Mouse (Mus musculus): ENCODE results near the gene Tfcp2l1. TPM values are rescaled to one million over a fixed set of nuclear protein-coding genes. Genes with fewer than 3 reads are reported as not detected.

Tfcp2l1 gene
- polyA plus RNA-seq, 1 experiment from 2014 or later: 0.90 TPM

DNA sequence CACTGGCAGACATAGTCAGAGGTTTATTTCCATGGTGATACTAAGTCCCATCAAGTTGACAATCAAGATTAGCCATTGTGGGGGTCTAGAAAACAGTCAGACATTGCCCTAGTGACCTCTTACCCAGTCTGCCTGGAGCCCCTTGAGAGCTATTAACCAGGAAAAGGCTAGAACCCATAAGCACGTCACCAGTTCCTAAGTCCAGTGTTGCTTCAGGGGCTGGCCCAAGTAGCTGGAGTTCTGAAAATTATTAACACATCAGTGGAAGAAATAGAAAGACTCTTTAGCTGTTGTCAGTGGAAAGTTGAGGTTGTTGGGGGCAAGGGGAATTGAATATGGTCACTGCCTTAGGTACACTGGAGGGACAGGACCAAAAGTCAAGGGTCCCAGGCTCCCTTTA lies 54.2 kb downstream of the Tfcp2l1 start:
- Histone ChIP-seq H3K27me3 (ENCODE audit: control insufficient read depth, insufficient read depth, low read depth, low read length) (no peaks in the 10 kb centered on the region), H3K9ac (ENCODE audit: low read length) (no peak overlapping the region), H3K9me3 (ENCODE audit: control insufficient read depth, low read length) (no peaks in the 10 kb centered on the region), H3K4me2 (ENCODE audit: low read depth, low read length) (no peak overlapping the region), H3K4me1 (replicated peaks; ENCODE audit: control insufficient read depth, insufficient read depth, low read length) (no peaks in the 10 kb centered on the region), H3K36me3 (ENCODE audit: control insufficient read depth, insufficient read depth, low read length) (no peaks in the 10 kb centered on the region), H3K27ac (ENCODE audit: low read length) (no peak overlapping the region), H3K4me3 (ENCODE audit: low read length) (no peak overlapping the region)
- ATAC-seq (ENCODE audit: low read depth): no peak
- WGBS: 60% methylated on average over 1 of the region's 1 CpGs

- ATAC-seq (ENCODE audit: low read depth): no peak
- 77% methylated on average over 4 of the region's 4 CpGs for WGBS
Observed at GRCm38 (mm10) chr1:118683686-118684085, 55.9 kb downstream of the Tfcp2l1 start.

GRCm38 (mm10) chr1:118687726-118688125 lies 60.0 kb downstream of the Tfcp2l1 start:
- WGBS: 80% methylated on average over 10 of the region's 10 CpGs
- Histone ChIP-seq H3K27me3 (ENCODE audit: control insufficient read depth, insufficient read depth, low read depth, low read length) (no peaks in the 10 kb centered on the region), H3K4me3 (ENCODE audit: low read length) (no peak overlapping the region), H3K9ac (ENCODE audit: low read length) (no peak overlapping the region), H3K4me1 (replicated peaks; ENCODE audit: control insufficient read depth, insufficient read depth, low read length) (no peaks in the 10 kb centered on the region; the same call in 1 of the 2 replicates), H3K27ac (ENCODE audit: low read length) (no peak overlapping the region), H3K36me3 (ENCODE audit: control insufficient read depth, insufficient read depth, low read length) (no peaks in the 10 kb centered on the region), H3K4me2 (ENCODE audit: low read depth, low read length) (no peak overlapping the region), H3K9me3 (ENCODE audit: control insufficient read depth, low read length) (no peaks in the 10 kb centered on the region)
- ATAC-seq (ENCODE audit: low read depth): no peak

More at GRCm38 (mm10) chr1:118683686-118684085, 55.9 kb downstream of the Tfcp2l1 start:
- no peaks in the 10 kb centered on the region for H3K9me3 ChIP-seq (ENCODE audit: control insufficient read depth, low read length)
- H3K4me3 ChIP-seq (ENCODE audit: low read length): no peak overlapping the region
- H3K36me3 ChIP-seq (ENCODE audit: control insufficient read depth, insufficient read depth, low read length): no peaks in the 10 kb centered on the region
- H3K27ac ChIP-seq (ENCODE audit: low read length): no peak overlapping the region
- H3K27me3 ChIP-seq (ENCODE audit: control insufficient read depth, insufficient read depth, low read depth, low read length): no peaks in the 10 kb centered on the region
- H3K4me2 ChIP-seq (ENCODE audit: low read depth, low read length): no peak overlapping the region
- no peaks in the 10 kb centered on the region for H3K4me1 ChIP-seq (replicated peaks; ENCODE audit: control insufficient read depth, insufficient read depth, low read length)
- H3K9ac ChIP-seq (ENCODE audit: low read length): no peak overlapping the region

DNA sequence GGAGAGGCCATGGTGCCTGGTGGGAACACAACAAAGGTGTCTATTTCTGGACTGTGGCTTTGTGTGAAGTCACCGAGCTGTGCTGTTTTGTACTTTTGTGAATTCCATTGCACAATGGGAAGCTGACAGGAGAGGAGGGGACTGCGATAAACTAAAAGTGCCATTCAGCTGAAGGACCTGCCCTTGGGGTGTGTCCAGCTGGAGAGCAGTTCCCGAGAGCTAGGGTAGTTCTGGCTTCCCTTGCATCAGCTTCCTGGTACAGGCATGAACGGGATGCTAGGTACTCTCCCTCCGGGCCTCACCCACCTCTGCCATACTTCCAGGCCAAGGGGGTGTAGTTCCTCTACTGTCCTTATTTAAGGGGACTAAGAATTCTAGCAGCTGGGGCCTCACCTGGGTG lies 62.1 kb downstream of the Tfcp2l1 start:
- Histone ChIP-seq H3K4me2 (ENCODE audit: low read depth, low read length) (no peak overlapping the region), H3K9me3 (ENCODE audit: control insufficient read depth, low read length) (no peaks in the 10 kb centered on the region), H3K27ac (ENCODE audit: low read length) (no peak overlapping the region), H3K27me3 (ENCODE audit: control insufficient read depth, insufficient read depth, low read depth, low read length) (no peaks in the 10 kb centered on the region), H3K9ac (ENCODE audit: low read length) (no peak overlapping the region), H3K4me3 (ENCODE audit: low read length) (no peak overlapping the region), H3K36me3 (ENCODE audit: control insufficient read depth, insufficient read depth, low read length) (no peaks in the 10 kb centered on the region), H3K4me1 (replicated peaks; ENCODE audit: control insufficient read depth, insufficient read depth, low read length) (no peaks in the 10 kb centered on the region; the same call in 1 of the 2 replicates)
- WGBS: 40% methylated on average over 5 of the region's 5 CpGs
- ATAC-seq (ENCODE audit: low read depth): peak; percentile 92

DNA sequence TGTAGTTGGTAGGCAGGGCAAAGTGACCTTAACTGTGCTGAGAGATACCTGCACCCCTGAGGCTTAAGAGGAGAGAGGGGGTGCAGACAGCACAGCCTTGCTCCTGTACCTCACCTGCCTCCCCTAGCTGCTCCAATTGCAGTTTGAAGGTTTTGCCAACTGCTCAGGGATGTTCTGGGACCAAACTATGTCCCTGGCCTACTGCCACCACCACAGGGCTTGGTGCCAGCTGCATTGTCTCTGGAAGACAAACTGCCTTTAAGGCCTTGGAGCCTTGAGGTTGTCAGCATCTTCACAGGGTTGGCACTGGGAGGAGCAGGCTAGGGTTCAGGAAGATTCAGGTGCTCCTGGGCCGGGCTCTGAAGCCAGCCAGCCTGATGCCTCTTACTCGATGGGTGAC lies 66.7 kb downstream of the Tfcp2l1 start:
- H3K36me3 ChIP-seq (ENCODE audit: control insufficient read depth, insufficient read depth, low read length): no peaks in the 10 kb centered on the region
- H3K9ac ChIP-seq (ENCODE audit: low read length): no peak overlapping the region
- no peaks in the 10 kb centered on the region for H3K27me3 ChIP-seq (ENCODE audit: control insufficient read depth, insufficient read depth, low read depth, low read length)
- no peak overlapping the region for H3K27ac ChIP-seq (ENCODE audit: low read length)
- no peak for ATAC-seq (ENCODE audit: low read depth)
- no peak overlapping the region for H3K4me3 ChIP-seq (ENCODE audit: low read length)
- H3K4me2 ChIP-seq (ENCODE audit: low read depth, low read length): no peak overlapping the region
- no peaks in the 10 kb centered on the region for H3K9me3 ChIP-seq (ENCODE audit: control insufficient read depth, low read length)
- 63% methylated on average over 2 of the region's 2 CpGs for WGBS
- H3K4me1 ChIP-seq (replicated peaks; ENCODE audit: control insufficient read depth, insufficient read depth, low read length): peaks cover 4% of the 10 kb centered on the region; the same call in 1 of the 2 replicates

DNA sequence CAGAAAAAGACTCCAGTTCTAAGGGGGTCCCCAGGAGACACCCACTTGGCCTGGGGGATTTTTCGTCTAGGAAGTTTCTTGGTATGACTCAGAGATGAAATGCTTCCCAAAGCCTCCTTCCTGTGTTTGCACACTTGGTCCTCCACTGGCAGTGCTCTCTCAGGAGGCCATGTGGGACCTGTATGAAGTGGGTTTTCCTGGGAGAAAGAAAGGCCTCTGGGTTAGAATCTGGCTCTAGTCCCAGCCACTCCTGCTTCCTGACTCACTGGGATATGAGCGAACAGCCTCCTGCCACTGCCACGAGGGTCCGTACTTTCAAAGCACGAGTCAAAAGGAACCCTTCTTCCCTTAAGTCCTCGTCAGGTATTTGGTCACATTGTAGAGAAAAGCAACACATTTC lies 70.2 kb downstream of the Tfcp2l1 start:
- no peak overlapping the region for H3K9ac ChIP-seq (ENCODE audit: low read length)
- H3K27ac ChIP-seq (ENCODE audit: low read length): no peak overlapping the region
- H3K36me3 ChIP-seq (ENCODE audit: control insufficient read depth, insufficient read depth, low read length): no peaks in the 10 kb centered on the region
- no peaks in the 10 kb centered on the region for H3K9me3 ChIP-seq (ENCODE audit: control insufficient read depth, low read length)
- 46% methylated on average over 6 of the region's 6 CpGs for WGBS
- H3K4me3 ChIP-seq (ENCODE audit: low read length): no peak overlapping the region
- H3K27me3 ChIP-seq (ENCODE audit: control insufficient read depth, insufficient read depth, low read depth, low read length): no peaks in the 10 kb centered on the region
- peaks cover 4% of the 10 kb centered on the region; the same call in 1 of the 2 replicates for H3K4me1 ChIP-seq (replicated peaks; ENCODE audit: control insufficient read depth, insufficient read depth, low read length)
- ATAC-seq (ENCODE audit: low read depth): peak; percentile 76
- H3K4me2 ChIP-seq (ENCODE audit: low read depth, low read length): no peak overlapping the region

DNA sequence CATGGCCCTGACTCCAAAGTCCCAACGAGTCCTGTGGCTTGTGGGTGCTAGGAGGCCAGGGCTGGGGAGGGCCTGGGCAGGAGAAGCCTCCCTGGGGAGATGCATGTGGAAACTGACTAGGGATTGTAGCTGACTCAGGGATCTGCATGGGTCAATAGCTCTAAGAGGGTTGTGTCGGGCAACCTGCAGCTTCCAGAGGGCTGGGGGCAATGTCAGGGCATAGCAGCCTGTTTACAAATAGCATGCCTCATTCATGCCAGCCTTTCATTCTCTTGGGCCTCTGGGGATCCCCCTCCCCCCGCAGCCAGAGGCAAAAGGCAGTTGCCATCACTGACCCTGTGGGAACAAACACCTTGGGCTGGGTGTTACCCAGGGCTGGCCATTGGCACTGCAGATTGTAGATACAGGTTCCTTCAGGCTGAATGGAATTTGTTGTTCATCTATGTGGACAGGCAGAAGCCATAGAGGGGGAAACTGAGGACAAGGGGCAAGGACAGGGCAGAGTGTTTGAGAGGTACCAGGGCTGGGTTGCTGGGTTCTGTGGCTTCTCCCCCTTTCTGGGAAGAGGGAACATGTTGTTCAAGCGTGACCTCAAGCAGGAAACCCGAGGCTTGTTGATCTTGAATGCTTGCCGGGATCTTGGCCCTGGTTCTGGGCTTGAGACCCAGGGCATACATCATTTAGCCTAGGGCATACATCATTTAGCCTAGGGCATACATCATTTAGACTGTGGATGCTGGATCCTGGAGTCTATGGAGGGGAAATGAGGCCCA lies 71.6 kb downstream of the Tfcp2l1 start:
- no peaks in the 10 kb centered on the region for H3K36me3 ChIP-seq (ENCODE audit: control insufficient read depth, insufficient read depth, low read length)
- no peak overlapping the region for H3K9ac ChIP-seq (ENCODE audit: low read length)
- H3K4me3 ChIP-seq (ENCODE audit: low read length): no peak overlapping the region
- 46% methylated on average over 6 of the region's 6 CpGs for WGBS
- peaks cover 4% of the 10 kb centered on the region; the same call in 1 of the 2 replicates for H3K4me1 ChIP-seq (replicated peaks; ENCODE audit: control insufficient read depth, insufficient read depth, low read length)
- no peak for ATAC-seq (ENCODE audit: low read depth)
- H3K27ac ChIP-seq (ENCODE audit: low read length): no peak overlapping the region
- H3K4me2 ChIP-seq (ENCODE audit: low read depth, low read length): no peak overlapping the region
- no peaks in the 10 kb centered on the region for H3K27me3 ChIP-seq (ENCODE audit: control insufficient read depth, insufficient read depth, low read depth, low read length)
- H3K9me3 ChIP-seq (ENCODE audit: control insufficient read depth, low read length): no peaks in the 10 kb centered on the region

GRCm38 (mm10) chr1:118699961-118700360 lies 72.2 kb downstream of the Tfcp2l1 start:
- 64% methylated on average over 1 of the region's 1 CpGs for WGBS
- H3K9me3 ChIP-seq (ENCODE audit: control insufficient read depth, low read length): no peaks in the 10 kb centered on the region
- H3K4me3 ChIP-seq (ENCODE audit: low read length): no peak overlapping the region
- no peak overlapping the region for H3K27ac ChIP-seq (ENCODE audit: low read length)
- no peak for ATAC-seq (ENCODE audit: low read depth)
- H3K27me3 ChIP-seq (ENCODE audit: control insufficient read depth, insufficient read depth, low read depth, low read length): no peaks in the 10 kb centered on the region
- no peaks in the 10 kb centered on the region for H3K36me3 ChIP-seq (ENCODE audit: control insufficient read depth, insufficient read depth, low read length)
- H3K9ac ChIP-seq (ENCODE audit: low read length): no peak overlapping the region
- H3K4me1 ChIP-seq (replicated peaks; ENCODE audit: control insufficient read depth, insufficient read depth, low read length): peaks cover 4% of the 10 kb centered on the region; the same call in 1 of the 2 replicates
- H3K4me2 ChIP-seq (ENCODE audit: low read depth, low read length): no peak overlapping the region

GRCm38 (mm10) chr1:118711606-118712005 lies 83.9 kb downstream of the Tfcp2l1 start:
- H3K27ac ChIP-seq (ENCODE audit: low read length): no peak overlapping the region
- H3K4me1 ChIP-seq (replicated peaks; ENCODE audit: control insufficient read depth, insufficient read depth, low read length): no peaks in the 10 kb centered on the region
- H3K4me2 ChIP-seq (ENCODE audit: low read depth, low read length): no peak overlapping the region
- 53% methylated on average over 4 of the region's 4 CpGs for WGBS
- no peak overlapping the region for H3K4me3 ChIP-seq (ENCODE audit: low read length)
- H3K9me3 ChIP-seq (ENCODE audit: control insufficient read depth, low read length): peaks cover 3% of the 10 kb centered on the region; the same call in 1 of the 2 replicates
- no peaks in the 10 kb centered on the region for H3K36me3 ChIP-seq (ENCODE audit: control insufficient read depth, insufficient read depth, low read length)
- H3K9ac ChIP-seq (ENCODE audit: low read length): no peak overlapping the region
- H3K27me3 ChIP-seq (ENCODE audit: control insufficient read depth, insufficient read depth, low read depth, low read length): no peaks in the 10 kb centered on the region
- ATAC-seq (ENCODE audit: low read depth): peak; percentile 75
